Mouse (Mus musculus): ENCODE data around the gene Fcrlb. TPM values are rescaled to one million over a fixed set of nuclear protein-coding genes. Genes with fewer than 3 reads are reported as not detected.

Fcrlb gene
- polyA plus RNA-seq, 1 experiment from 2014 or later: 1.1 TPM

- no peak overlapping the region for H3K4me3 ChIP-seq (ENCODE audit: low read depth, low read length)
- no peak overlapping the region for H3K27ac ChIP-seq (ENCODE audit: low read length)
- no peak overlapping the region for H3K9ac ChIP-seq (ENCODE audit: low read depth, low read length)
- H3K9me3 ChIP-seq (replicated peaks; ENCODE audit: control insufficient read depth, low read length, poor library complexity, severe bottlenecking): no peaks in the 10 kb centered on the region
- H3K36me3 ChIP-seq (ENCODE audit: control insufficient read depth, insufficient read depth, low read length): no peaks in the 10 kb centered on the region
- H3K4me1 ChIP-seq (ENCODE audit: control insufficient read depth, insufficient read depth, low read length): no peaks in the 10 kb centered on the region
- 33% methylated on average over 10 of the region's 10 CpGs for WGBS
- peaks cover 2% of the 10 kb centered on the region; the same call in 1 of the 2 replicates for H3K27me3 ChIP-seq (ENCODE audit: control insufficient read depth, insufficient read depth, low read depth, low read length)
- peak; percentile 63 for ATAC-seq
- H3K4me2 ChIP-seq (ENCODE audit: low read length): peak overlapping the region; percentile 23; the same call in 1 of the 2 replicates
These were observed 11.1 kb downstream of the Fcrlb start for GRCm38 (mm10) chr1:170901536-170902238.

GRCm38 (mm10) chr1:170900799-170901467 lies 11.8 kb downstream of the Fcrlb start:
- peak; percentile 76 for ATAC-seq
- Histone ChIP-seq H3K27me3 (ENCODE audit: control insufficient read depth, insufficient read depth, low read depth, low read length) (peaks cover 2% of the 10 kb centered on the region; the same call in 1 of the 2 replicates), H3K4me1 (ENCODE audit: control insufficient read depth, insufficient read depth, low read length) (no peaks in the 10 kb centered on the region), H3K27ac (ENCODE audit: low read length) (no peak overlapping the region), H3K4me3 (ENCODE audit: low read depth, low read length) (no peak overlapping the region), H3K9me3 (replicated peaks; ENCODE audit: control insufficient read depth, low read length, poor library complexity, severe bottlenecking) (no peaks in the 10 kb centered on the region), H3K9ac (ENCODE audit: low read depth, low read length) (no peak overlapping the region), H3K4me2 (ENCODE audit: low read length) (peak overlapping the region; percentile 23; the same call in 1 of the 2 replicates), H3K36me3 (ENCODE audit: control insufficient read depth, insufficient read depth, low read length) (no peaks in the 10 kb centered on the region)
- 39% methylated on average over 10 of the region's 10 CpGs for WGBS

- no peaks in the 10 kb centered on the region for H3K9me3 ChIP-seq (replicated peaks; ENCODE audit: control insufficient read depth, low read length, poor library complexity, severe bottlenecking)
- 79% methylated on average over 16 of the region's 16 CpGs for WGBS
- H3K4me1 ChIP-seq (ENCODE audit: control insufficient read depth, insufficient read depth, low read length): no peaks in the 10 kb centered on the region
- H3K36me3 ChIP-seq (ENCODE audit: control insufficient read depth, insufficient read depth, low read length): no peaks in the 10 kb centered on the region
- H3K4me3 ChIP-seq (ENCODE audit: low read depth, low read length): no peak overlapping the region
- no peak overlapping the region for H3K27ac ChIP-seq (ENCODE audit: low read length)
- no peak overlapping the region for H3K9ac ChIP-seq (ENCODE audit: low read depth, low read length)
- no peak overlapping the region for H3K4me2 ChIP-seq (ENCODE audit: low read length)
- ATAC-seq: no peak
- peaks cover 2% of the 10 kb centered on the region; the same call in 1 of the 2 replicates for H3K27me3 ChIP-seq (ENCODE audit: control insufficient read depth, insufficient read depth, low read depth, low read length)
These were observed 14.2 kb downstream of the Fcrlb start for GRCm38 (mm10) chr1:170898413-170899075.

GRCm38 (mm10) chr1:170896651-170897281 lies 16.0 kb downstream of the Fcrlb start:
- no peak overlapping the region for H3K4me2 ChIP-seq (ENCODE audit: low read length)
- no peak overlapping the region for H3K9ac ChIP-seq (ENCODE audit: low read depth, low read length)
- no peaks in the 10 kb centered on the region for H3K36me3 ChIP-seq (ENCODE audit: control insufficient read depth, insufficient read depth, low read length)
- no peaks in the 10 kb centered on the region for H3K4me1 ChIP-seq (ENCODE audit: control insufficient read depth, insufficient read depth, low read length)
- H3K27ac ChIP-seq (ENCODE audit: low read length): no peak overlapping the region
- no peak for ATAC-seq
- no peak overlapping the region for H3K4me3 ChIP-seq (ENCODE audit: low read depth, low read length)
- H3K9me3 ChIP-seq (replicated peaks; ENCODE audit: control insufficient read depth, low read length, poor library complexity, severe bottlenecking): no peaks in the 10 kb centered on the region
- peaks cover 2% of the 10 kb centered on the region; the same call in 1 of the 2 replicates for H3K27me3 ChIP-seq (ENCODE audit: control insufficient read depth, insufficient read depth, low read depth, low read length)
- WGBS: 86% methylated on average over 5 of the region's 5 CpGs

- Histone ChIP-seq H3K27ac (ENCODE audit: low read length) (no peak overlapping the region), H3K27me3 (ENCODE audit: control insufficient read depth, insufficient read depth, low read depth, low read length) (peaks cover 2% of the 10 kb centered on the region; the same call in 1 of the 2 replicates), H3K4me2 (ENCODE audit: low read length) (no peak overlapping the region), H3K9me3 (replicated peaks; ENCODE audit: control insufficient read depth, low read length, poor library complexity, severe bottlenecking) (no peaks in the 10 kb centered on the region), H3K4me1 (ENCODE audit: control insufficient read depth, insufficient read depth, low read length) (no peaks in the 10 kb centered on the region), H3K9ac (ENCODE audit: low read depth, low read length) (no peak overlapping the region), H3K4me3 (ENCODE audit: low read depth, low read length) (no peak overlapping the region), H3K36me3 (ENCODE audit: control insufficient read depth, insufficient read depth, low read length) (no peaks in the 10 kb centered on the region)
- ATAC-seq: peak; percentile 56; the same call in 1 of the 2 replicates
- WGBS: 61% methylated on average over 9 of the region's 9 CpGs
These were observed 17.8 kb downstream of the Fcrlb start for GRCm38 (mm10) chr1:170894603-170895602.

GRCm38 (mm10) chr1:170892279-170892678 lies 20.5 kb downstream of the Fcrlb start:
- H3K9ac ChIP-seq (ENCODE audit: low read depth, low read length): no peak overlapping the region
- no peaks in the 10 kb centered on the region for H3K36me3 ChIP-seq (ENCODE audit: control insufficient read depth, insufficient read depth, low read length)
- no peak for ATAC-seq
- no peak overlapping the region for H3K4me2 ChIP-seq (ENCODE audit: low read length)
- no peak overlapping the region for H3K27ac ChIP-seq (ENCODE audit: low read length)
- no peaks in the 10 kb centered on the region for H3K4me1 ChIP-seq (ENCODE audit: control insufficient read depth, insufficient read depth, low read length)
- no peaks in the 10 kb centered on the region for H3K9me3 ChIP-seq (replicated peaks; ENCODE audit: control insufficient read depth, low read length, poor library complexity, severe bottlenecking)
- peaks cover under 1% of the 10 kb centered on the region; the same call in 1 of the 2 replicates for H3K27me3 ChIP-seq (ENCODE audit: control insufficient read depth, insufficient read depth, low read depth, low read length)
- WGBS: 46% methylated on average over 1 of the region's 1 CpGs
- no peak overlapping the region for H3K4me3 ChIP-seq (ENCODE audit: low read depth, low read length)

- H3K9me3 ChIP-seq (replicated peaks; ENCODE audit: control insufficient read depth, low read length, poor library complexity, severe bottlenecking): no peaks in the 10 kb centered on the region
- H3K4me2 ChIP-seq (ENCODE audit: low read length): no peak overlapping the region
- H3K36me3 ChIP-seq (ENCODE audit: control insufficient read depth, insufficient read depth, low read length): no peaks in the 10 kb centered on the region
- ATAC-seq: no peak
- no peak overlapping the region for H3K27ac ChIP-seq (ENCODE audit: low read length)
- H3K4me1 ChIP-seq (ENCODE audit: control insufficient read depth, insufficient read depth, low read length): no peaks in the 10 kb centered on the region
- no peaks in the 10 kb centered on the region for H3K27me3 ChIP-seq (ENCODE audit: control insufficient read depth, insufficient read depth, low read depth, low read length)
- H3K4me3 ChIP-seq (ENCODE audit: low read depth, low read length): no peak overlapping the region
- H3K9ac ChIP-seq (ENCODE audit: low read depth, low read length): no peak overlapping the region
- 79% methylated on average over 2 of the region's 2 CpGs for WGBS
These were observed 21.1 kb downstream of the Fcrlb start for GRCm38 (mm10) chr1:170891646-170892045.

GRCm38 (mm10) chr1:170889310-170889709 lies 23.4 kb downstream of the Fcrlb start:
- Histone ChIP-seq H3K9me3 (replicated peaks; ENCODE audit: control insufficient read depth, low read length, poor library complexity, severe bottlenecking) (no peaks in the 10 kb centered on the region), H3K36me3 (ENCODE audit: control insufficient read depth, insufficient read depth, low read length) (no peaks in the 10 kb centered on the region), H3K4me3 (ENCODE audit: low read depth, low read length) (no peak overlapping the region), H3K9ac (ENCODE audit: low read depth, low read length) (no peak overlapping the region), H3K27me3 (ENCODE audit: control insufficient read depth, insufficient read depth, low read depth, low read length) (no peaks in the 10 kb centered on the region), H3K4me1 (ENCODE audit: control insufficient read depth, insufficient read depth, low read length) (peaks cover 5% of the 10 kb centered on the region; the same call in 1 of the 2 replicates), H3K4me2 (ENCODE audit: low read length) (no peak overlapping the region), H3K27ac (ENCODE audit: low read length) (no peak overlapping the region)
- WGBS: 77% methylated on average over 4 of the region's 4 CpGs
- no peak for ATAC-seq

All from midbrain, embryonic 16.5 days (tissue).